Mouse (Mus musculus) right cerebral cortex, postnatal 10 days (tissue): Measurements from ENCODE around the gene Crebl2.

Source experiments
- DNase-seq, 2 experiments: peaks; one replicate each; pipeline ENCODE4 v3.0.0; 2021; ENCODE audit warnings: low spot score in 2 of 2

The Crebl2 gene

GRCm38 (mm10) chr6:134829786-134830700, at the start of gene Crebl2:
Crebl2 (plus strand) TSS chr6:134830154.
- peak; percentile 100 for DNase-seq

- no peak for DNase-seq
These were observed 48.5 kb upstream of the Crebl2 start for GRCm38 (mm10) chr6:134781494-134781913.

- DNase-seq = no peak
These were observed 47.1 kb upstream of the Crebl2 start for GRCm38 (mm10) chr6:134782900-134783299.

GRCm38 (mm10) chr6:134786426-134786825, 43.5 kb upstream of the Crebl2 start:
- no peak for DNase-seq

- DNase-seq = no peak
These were observed 40.9 kb upstream of the Crebl2 start for GRCm38 (mm10) chr6:134789100-134789499.

GRCm38 (mm10) chr6:134791251-134792118, 38.5 kb upstream of the Crebl2 start:
- DNase-seq = peak; percentile 30 to 38

GRCm38 (mm10) chr6:134792141-134793045, 37.6 kb upstream of the Crebl2 start, which contains the start of gene Dusp16:
Dusp16 (minus strand) TSS chr6:134792625.
- DNase-seq = peak; percentile 83 to 90

- no peak for DNase-seq
These were observed 36.7 kb upstream of the Crebl2 start for GRCm38 (mm10) chr6:134793046-134793806.

GRCm38 (mm10) chr6:134793911-134794520, 35.9 kb upstream of the Crebl2 start:
- DNase-seq = peak; percentile 76 to 82

GRCm38 (mm10) chr6:134796297-134796696, 33.7 kb upstream of the Crebl2 start:
- DNase-seq = no peak

- no peak for DNase-seq
These were observed 28.5 kb upstream of the Crebl2 start for GRCm38 (mm10) chr6:134801483-134801882.

GRCm38 (mm10) chr6:134802641-134803043, 27.3 kb upstream of the Crebl2 start:
- no peak for DNase-seq

- no peak for DNase-seq
These were observed 25.1 kb upstream of the Crebl2 start for GRCm38 (mm10) chr6:134804736-134805277.

- no peak for DNase-seq
These were observed 23.8 kb upstream of the Crebl2 start for GRCm38 (mm10) chr6:134806130-134806529.

GRCm38 (mm10) chr6:134807091-134807490, 22.9 kb upstream of the Crebl2 start:
- DNase-seq = no peak

GRCm38 (mm10) chr6:134807794-134808193, 22.2 kb upstream of the Crebl2 start:
- no peak for DNase-seq

GRCm38 (mm10) chr6:134813066-134813465, 16.9 kb upstream of the Crebl2 start:
- no peak for DNase-seq

- no peak for DNase-seq
These were observed 12.7 kb upstream of the Crebl2 start for GRCm38 (mm10) chr6:134817051-134817928.

GRCm38 (mm10) chr6:134819741-134820140, 10.2 kb upstream of the Crebl2 start:
- no peak for DNase-seq
